Mouse (Mus musculus) heart, embryonic 14.5 days (tissue): ENCODE data around the gene Uprt. TPM values are rescaled to one million over a fixed set of nuclear protein-coding genes. Genes with fewer than 3 reads are reported as not detected.
A peak's percentile ranks its signal among the peaks of the same experiment; 100 is the strongest.

Source experiments
- ATAC-seq: fragments of 200-750 bp; cut with Nextera tagmentation; 2 replicates; pipeline ENCODE4 v1.8.0; 2017; ENCODE audit warnings: low read depth, moderate TSS enrichment; ENCODE audit not compliant: insufficient number of reproducible peaks, insufficient read depth, low FRiP score
- H3K27ac ChIP-seq, 2 experiments: fragments of 200-500 bp in 1 of 2; fragments of 300-500 bp in 1 of 2; sonication (generic) in 1 of 2; replicated peaks in 1 of 2; 2 replicates each; pipeline ENCODE4 v1.5.1; 2012 to 2014; ENCODE audit warnings: low read depth in 2 of 2, low read length in 2 of 2, control low read depth in 1 of 2, mild to moderate bottlenecking in 1 of 2, mixed read lengths in 1 of 2; ENCODE audit not compliant: control insufficient read depth in 1 of 2, insufficient read depth in 1 of 2
- H3K27me3 ChIP-seq: fragments of 300-500 bp; sonication (generic); 2 replicates; pipeline ENCODE4 v1.6.1; 2014; ENCODE audit warnings: mild to moderate bottlenecking, low read length, control low read depth; ENCODE audit not compliant: control insufficient read depth, insufficient read depth
- H3K36me3 ChIP-seq: fragments of 300-500 bp; sonication (generic); 2 replicates; pipeline ENCODE4 v1.6.1; 2014; ENCODE audit warnings: mild to moderate bottlenecking, control low read depth, low read length, mixed read lengths; ENCODE audit not compliant: control insufficient read depth, insufficient read depth
- H3K4me1 ChIP-seq, 2 experiments: fragments of 200-500 bp in 1 of 2; fragments of 300-500 bp in 1 of 2; sonication (generic) in 1 of 2; 2 replicates each; pipeline ENCODE4 v1.6.1; 2012 to 2014; ENCODE audit warnings: low read length in 2 of 2, control low read depth in 1 of 2, mixed read lengths in 1 of 2; ENCODE audit not compliant: control insufficient read depth in 2 of 2, insufficient read depth in 2 of 2
- H3K4me2 ChIP-seq: fragments of 300-500 bp; sonication (generic); 2 replicates; pipeline ENCODE4 v1.6.1; 2014; ENCODE audit warnings: mild to moderate bottlenecking, low read length
- H3K4me3 ChIP-seq, 2 experiments: fragments of 200-500 bp in 1 of 2; fragments of 300-500 bp in 1 of 2; sonication (generic) in 1 of 2; 2 replicates each; pipeline ENCODE4 v1.5.1; 2012 to 2014; ENCODE audit warnings: low read length in 2 of 2, mild to moderate bottlenecking in 2 of 2, control low read depth in 1 of 2, low read depth in 1 of 2, moderate library complexity in 1 of 2; ENCODE audit not compliant: control insufficient read depth in 1 of 2, insufficient read depth in 1 of 2
- H3K9ac ChIP-seq: fragments of 300-500 bp; sonication (generic); 2 replicates; pipeline ENCODE4 v1.6.1; 2014; ENCODE audit warnings: mild to moderate bottlenecking, low read length
- H3K9me3 ChIP-seq: fragments of 300-500 bp; sonication (generic); 2 replicates; pipeline ENCODE4 v1.6.1; 2016; ENCODE audit warnings: low read length, control low read depth; ENCODE audit not compliant: control insufficient read depth
- WGBS: fragments of 180-500 bp; shearing (Covaris S2); extraction: QIAGEN DNeasy Blood & Tissue Kit; methylation state at CpG from one replicate; pipeline ENCODE4 v1.1.7; 2014; 5-methylcytosine and 5-hydroxymethylcytosine counted together
- polyA plus RNA-seq: library from polyadenylated mRNA; unstranded; fragments of >200 nt; fragmentation: Nextera tagmentation; extraction: Ambion mirVana; gene quantifications from 2 replicates; pipeline ENCODE4 v1.2.1, GENCODE M21; 2014

Gene Uprt
- polyA plus RNA-seq: 1.6 and 1.8 TPM in 2 replicates

GRCm38 (mm10) chrX:104482572-104483443, at the start of gene Uprt:
Gene Uprt (plus strand): TSS chrX:104482818.
- Histone ChIP-seq H3K4me1 (no peaks in the 10 kb centered on the region), H3K27me3 (no peaks in the 10 kb centered on the region), H3K9ac (peak within 1 kb of the TSS; percentile 73)

GRCm38 (mm10) chrX:104433456-104433855, 49.2 kb upstream of the Uprt start:
- Histone ChIP-seq H3K4me1 (no peaks in the 10 kb centered on the region), H3K27me3 (no peaks in the 10 kb centered on the region), H3K9me3 (no peaks in the 10 kb centered on the region), H3K27ac (no peak overlapping the region), H3K4me2 (no peak overlapping the region), H3K36me3 (no peaks in the 10 kb centered on the region), H3K9ac (no peak overlapping the region), H3K4me3 (no peak overlapping the region)
- WGBS: 19% methylated on average over 1 of the region's 1 CpGs
- no peak for ATAC-seq

More at GRCm38 (mm10) chrX:104482572-104483443, at the start of gene Uprt:
- peak within 1 kb of the TSS; percentile 66 to 77 for H3K27ac ChIP-seq
- WGBS: 20% methylated on average over 34 of the region's 34 CpGs
- peak; percentile 82 for ATAC-seq
- H3K4me3 ChIP-seq: peak within 1 kb of the TSS; percentile 58 to 81
- H3K36me3 ChIP-seq: no peaks in the 10 kb centered on the region
- H3K4me2 ChIP-seq: peak within 1 kb of the TSS; percentile 66
- no peaks in the 10 kb centered on the region for H3K9me3 ChIP-seq

GRCm38 (mm10) chrX:104452433-104452832, 30.2 kb upstream of the Uprt start:
- H3K4me3 ChIP-seq: no peak overlapping the region
- no peaks in the 10 kb centered on the region for H3K27me3 ChIP-seq
- H3K4me2 ChIP-seq: no peak overlapping the region
- ATAC-seq: no peak
- no peak overlapping the region for H3K27ac ChIP-seq
- WGBS: 66% methylated on average over 1 of the region's 1 CpGs
- H3K36me3 ChIP-seq: no peaks in the 10 kb centered on the region
- H3K4me1 ChIP-seq: no peaks in the 10 kb centered on the region
- H3K9me3 ChIP-seq: no peaks in the 10 kb centered on the region
- no peak overlapping the region for H3K9ac ChIP-seq

GRCm38 (mm10) chrX:104461755-104462154, 20.9 kb upstream of the Uprt start:
- Histone ChIP-seq H3K36me3 (no peaks in the 10 kb centered on the region), H3K27ac (no peak overlapping the region), H3K4me3 (no peak overlapping the region), H3K27me3 (no peaks in the 10 kb centered on the region), H3K4me1 (no peaks in the 10 kb centered on the region), H3K9ac (no peak overlapping the region), H3K9me3 (no peaks in the 10 kb centered on the region), H3K4me2 (no peak overlapping the region)
- WGBS: 41% methylated on average over 2 of the region's 2 CpGs
- ATAC-seq: no peak

GRCm38 (mm10) chrX:104464376-104464775, 18.2 kb upstream of the Uprt start:
- no peak overlapping the region for H3K9ac ChIP-seq
- no peaks in the 10 kb centered on the region for H3K9me3 ChIP-seq
- no peak overlapping the region for H3K4me3 ChIP-seq
- WGBS: 55% methylated on average over 6 of the region's 6 CpGs
- no peak overlapping the region for H3K4me2 ChIP-seq
- H3K4me1 ChIP-seq: no peaks in the 10 kb centered on the region
- no peak for ATAC-seq
- H3K27ac ChIP-seq: no peak overlapping the region
- H3K36me3 ChIP-seq: no peaks in the 10 kb centered on the region
- H3K27me3 ChIP-seq: no peaks in the 10 kb centered on the region

GRCm38 (mm10) chrX:104478041-104478440, 4.6 kb upstream of the Uprt start:
- 35% methylated on average over 2 of the region's 2 CpGs for WGBS
- Histone ChIP-seq H3K27ac (no peak overlapping the region), H3K4me1 (no peaks in the 10 kb centered on the region), H3K4me2 (no peak overlapping the region), H3K27me3 (no peaks in the 10 kb centered on the region), H3K9ac (no peak overlapping the region), H3K9me3 (no peaks in the 10 kb centered on the region), H3K36me3 (no peaks in the 10 kb centered on the region), H3K4me3 (no peak overlapping the region)
- no peak for ATAC-seq

GRCm38 (mm10) chrX:104483444-104483808, 808 bp downstream of the Uprt start:
- Histone ChIP-seq H3K9ac (peak overlapping the region; percentile 73), H3K27ac (peak overlapping the region; percentile 66 to 77; a peak in 3 of 4 replicates), H3K9me3 (no peaks in the 10 kb centered on the region), H3K36me3 (no peaks in the 10 kb centered on the region), H3K4me2 (peak overlapping the region; percentile 66), H3K4me3 (peak overlapping the region; percentile 58 to 81), H3K4me1 (no peaks in the 10 kb centered on the region), H3K27me3 (no peaks in the 10 kb centered on the region)
- ATAC-seq: no peak
- WGBS: 24% methylated on average over 6 of the region's 6 CpGs
